Mouse (Mus musculus): Measurements from ENCODE around the gene Irf9.

Gene Irf9

DNA sequence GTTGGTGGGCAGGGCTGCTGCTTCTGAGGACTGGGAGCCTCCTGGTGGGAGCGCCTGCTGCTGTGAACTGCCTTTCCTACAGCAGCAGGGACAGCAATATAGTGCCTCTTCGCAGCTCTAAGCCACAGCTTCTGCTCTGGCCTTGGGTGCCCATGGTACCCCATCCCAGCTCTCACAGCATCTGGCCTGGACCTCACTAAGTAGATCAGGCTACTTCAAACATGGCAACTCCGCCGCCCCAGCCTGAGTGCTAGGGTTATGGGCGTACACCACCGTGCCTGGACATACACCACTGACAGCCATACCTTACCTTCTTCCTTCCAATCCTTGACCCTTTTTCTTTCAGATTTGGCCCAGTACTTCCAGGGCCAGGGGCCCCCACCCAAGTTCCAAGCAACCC lies 5.0 kb downstream of the Irf9 start:
- in situ Hi-C loops (cut with MboI, MseI): no loop called here

GRCm38 (mm10) chr14:55613346-55613745 lies 10.0 kb downstream of the Irf9 start:
- in situ Hi-C loops (cut with MboI, MseI): loop anchor here (5.0 kb wide), 1 partner anchor 49 kb away; the partner anchor contains the start of gene Mdp1

GRCm38 (mm10) chr14:55614565-55615178 lies 11.3 kb downstream of the Irf9 start:
- in situ Hi-C loops (cut with MboI, MseI): loop anchor here (5.0 kb wide), 1 partner anchor 48 kb away; the partner anchor contains the start of gene Mdp1

- in situ Hi-C loops (cut with MboI, MseI): no loop called here
Observed at GRCm38 (mm10) chr14:55615876-55616275, 12.5 kb downstream of the Irf9 start.

- in situ Hi-C loops (cut with MboI, MseI): no loop called here
Observed at GRCm38 (mm10) chr14:55616844-55617243, 13.5 kb downstream of the Irf9 start.

DNA sequence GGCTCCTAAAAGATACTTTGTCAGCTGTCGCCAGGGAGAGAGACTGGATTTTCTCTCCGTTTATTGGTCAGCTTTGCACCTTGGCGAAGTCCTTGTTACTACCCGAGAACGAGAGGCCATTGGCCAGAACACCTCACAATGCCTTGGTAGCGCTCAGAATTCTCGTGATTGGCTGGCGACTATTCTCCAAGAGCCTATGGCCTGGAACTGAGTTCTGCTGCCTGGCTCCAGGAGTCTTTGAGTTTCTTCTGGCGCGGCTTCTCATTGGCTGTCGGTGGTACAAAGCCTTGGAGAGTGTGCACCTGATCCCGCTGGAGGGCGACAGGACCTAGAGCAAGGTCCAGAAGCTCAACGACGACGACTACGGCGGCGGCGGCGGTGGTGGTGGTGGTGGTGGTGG lies 14.5 kb downstream of the Irf9 start, which contains the start of gene Rec8:
Gene Rec8, plus strand, starts transcription at position 216 of the 400 bp plus-strand sequence.
- in situ Hi-C loops (cut with MboI, MseI): no loop called here

GRCm38 (mm10) chr14:55618486-55619195 lies 15.3 kb downstream of the Irf9 start:
- in situ Hi-C loops (cut with MboI, MseI): no loop called here

- in situ Hi-C loops (cut with MboI, MseI): loop anchor here (10.0 kb wide), 1 partner anchor 63 kb away; the partner anchor contains the start of genes A730061H03Rik and Dcaf11
Observed at GRCm38 (mm10) chr14:55628077-55628827, 24.9 kb downstream of the Irf9 start.

DNA sequence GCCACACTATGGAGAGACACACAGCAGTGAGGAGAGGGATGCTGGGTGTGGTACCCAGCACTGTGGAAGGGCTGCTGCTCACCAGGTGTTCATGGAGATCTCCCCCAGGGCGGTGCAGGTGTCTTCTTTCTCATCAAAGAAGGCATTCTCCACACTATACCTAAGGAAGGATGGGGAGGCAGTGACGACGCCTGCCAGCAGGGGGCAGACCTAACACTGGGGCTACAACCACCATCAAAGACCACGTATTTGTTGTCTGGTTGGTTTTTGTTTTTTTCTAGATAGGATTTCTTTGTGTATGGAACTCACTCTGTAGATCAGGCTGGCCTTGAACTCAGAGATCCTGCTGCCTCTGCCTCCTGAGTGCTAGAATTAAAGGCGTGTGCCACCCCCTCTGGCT lies 25.9 kb downstream of the Irf9 start:
- in situ Hi-C loops (cut with MboI, MseI): loop anchor here (10.0 kb wide), 1 partner anchor 65 kb away; the partner anchor contains the start of genes A730061H03Rik and Dcaf11

DNA sequence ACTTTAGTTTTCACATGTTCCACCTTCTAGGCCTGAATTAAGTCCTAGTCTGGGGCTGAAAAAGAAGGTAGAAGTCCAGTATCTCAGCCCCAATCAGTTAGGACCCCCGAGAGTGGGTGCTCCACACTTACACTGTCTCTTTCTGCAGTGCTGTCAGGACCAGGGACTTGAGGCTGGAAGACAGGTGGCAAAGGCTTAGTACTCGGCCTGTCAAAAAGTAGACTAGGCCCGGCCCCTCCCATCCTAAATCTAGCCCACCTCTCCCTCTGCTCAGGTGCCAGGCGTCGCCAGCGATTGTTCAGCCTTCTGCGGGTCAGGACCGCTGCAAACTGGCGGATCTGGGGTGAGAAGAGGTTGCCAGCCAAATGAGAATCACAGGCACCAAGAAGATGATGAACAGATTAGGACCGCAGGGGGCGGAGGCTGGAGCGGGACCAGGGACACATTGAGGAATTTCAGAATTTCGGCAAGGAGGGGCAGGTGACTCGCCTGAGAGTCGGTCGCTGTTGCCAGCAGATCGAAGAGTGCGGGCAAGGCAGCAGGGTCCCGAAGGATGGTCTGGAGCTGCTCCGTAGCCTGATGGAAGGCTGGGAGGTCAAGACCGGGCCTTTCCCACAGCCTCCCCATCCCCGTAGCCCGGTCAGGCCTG lies 31.6 kb downstream of the Irf9 start:
- in situ Hi-C loops (cut with MboI, MseI): loop anchor here (5.0 kb wide), 1 partner anchor 33 kb away; the partner anchor contains the start of gene Irf9

DNA sequence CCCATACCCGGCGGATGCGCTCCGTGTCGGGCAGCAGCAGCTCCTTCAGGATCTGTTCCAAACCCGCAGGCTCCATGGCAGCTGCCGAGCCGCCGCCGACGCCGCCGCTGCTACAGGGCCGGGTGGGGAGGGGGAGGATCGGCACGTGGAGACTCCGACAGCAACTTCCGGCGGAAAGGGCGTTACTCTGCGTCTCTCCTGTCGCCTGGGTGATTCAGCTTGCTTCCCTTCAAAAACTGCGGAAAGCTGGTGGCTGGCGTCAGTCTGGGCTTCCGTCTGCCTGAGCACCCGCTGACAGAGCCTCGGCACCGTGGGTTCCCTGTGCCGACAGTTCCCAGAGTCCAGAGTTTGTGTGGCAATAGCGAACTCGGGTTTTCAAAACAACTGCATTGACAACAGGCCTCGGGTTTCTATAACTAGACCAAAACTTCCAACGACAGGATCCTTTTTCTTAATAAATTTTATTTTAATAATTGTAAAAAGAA lies 32.2 kb downstream of the Irf9 start, which contains the start of gene Ipo4:
Gene Ipo4, minus strand, starts transcription at position 435 of the 485 bp plus-strand sequence.
- in situ Hi-C loops (cut with MboI, MseI): loop anchor here (5.0 kb wide), 1 partner anchor 33 kb away; the partner anchor contains the start of gene Irf9

DNA sequence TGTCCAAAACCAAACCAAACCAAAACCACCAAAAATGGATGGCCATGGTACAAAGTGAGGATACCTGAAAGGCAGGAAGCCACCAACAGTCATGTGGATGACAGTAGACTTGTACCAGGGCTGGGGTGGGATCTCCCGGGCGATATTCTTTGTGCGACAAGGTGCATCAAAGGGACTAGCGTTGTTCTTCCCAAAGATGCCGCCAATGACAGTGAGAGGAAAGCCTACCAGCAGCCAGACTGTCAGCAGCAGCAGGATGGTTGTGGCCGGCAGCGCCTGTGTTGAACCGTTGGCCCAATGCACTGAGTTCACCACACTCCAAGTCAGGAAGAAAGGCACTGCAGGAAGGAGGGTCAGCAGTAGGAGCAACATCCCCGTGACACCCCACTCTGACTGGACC lies 34.4 kb downstream of the Irf9 start, which contains the start of gene Gm49378:
Gene Gm49378, minus strand, starts transcription at position 101 of the 400 bp plus-strand sequence.
- in situ Hi-C loops (cut with MboI, MseI): loop anchor here (5.0 kb wide), 1 partner anchor 35 kb away; the partner anchor contains the start of gene Irf9

GRCm38 (mm10) chr14:55640816-55641215 lies 37.4 kb downstream of the Irf9 start:
- in situ Hi-C loops (cut with MboI, MseI): no loop called here

DNA sequence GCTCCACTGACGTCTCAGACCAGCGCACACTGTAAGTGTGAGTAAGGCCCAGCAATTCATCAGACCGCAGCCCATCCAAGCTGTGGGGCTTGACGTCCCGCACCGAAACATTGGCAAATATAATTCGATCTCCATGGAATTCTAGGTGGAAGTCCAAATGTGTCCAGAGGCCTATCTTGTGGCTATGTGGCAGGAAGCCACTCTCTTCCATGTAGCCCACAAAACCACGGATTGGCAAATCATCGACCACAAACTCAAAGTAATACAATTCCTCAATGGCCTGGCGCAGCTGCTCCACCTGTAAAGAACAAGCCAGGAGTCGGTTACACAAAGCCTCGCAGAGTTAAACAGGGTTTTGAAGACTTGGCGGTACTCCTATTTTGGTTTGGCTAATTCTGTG lies 37.9 kb downstream of the Irf9 start:
- in situ Hi-C loops (cut with MboI, MseI): no loop called here

GRCm38 (mm10) chr14:55642679-55643059 lies 39.3 kb downstream of the Irf9 start:
- in situ Hi-C loops (cut with MboI, MseI): no loop called here

- in situ Hi-C loops (cut with MboI, MseI): no loop called here
Observed at GRCm38 (mm10) chr14:55643060-55643907, 39.9 kb downstream of the Irf9 start, which contains the start of gene Tm9sf1. Tm9sf1 (minus strand) TSS chr14:55643806.

- in situ Hi-C loops (cut with MboI, MseI): no loop called here
Observed at GRCm38 (mm10) chr14:55644261-55644888, 41.0 kb downstream of the Irf9 start.

DNA sequence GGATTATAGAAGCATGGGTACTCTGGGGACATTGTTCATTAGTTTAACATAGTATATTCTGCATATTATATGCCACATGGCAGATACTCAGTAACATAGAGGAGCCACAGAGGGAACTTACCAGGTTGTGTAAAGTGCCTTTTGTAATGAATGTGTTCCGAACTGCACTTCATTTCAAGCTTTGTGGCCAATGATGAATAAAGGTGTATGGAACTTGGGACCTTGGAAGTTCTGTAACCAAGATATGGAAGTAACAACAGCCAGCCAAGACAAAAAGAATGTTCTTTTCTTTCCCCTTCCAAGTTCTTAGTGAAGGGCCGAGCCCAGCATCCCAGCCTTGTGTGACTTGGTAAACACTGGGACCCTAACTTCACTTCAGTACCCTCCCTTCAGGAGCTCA lies 46.5 kb downstream of the Irf9 start, which contains the start of gene Tssk4:
Gene Tssk4, plus strand, starts transcription at position 301 of the 400 bp plus-strand sequence.
- in situ Hi-C loops (cut with MboI, MseI): no loop called here

DNA sequence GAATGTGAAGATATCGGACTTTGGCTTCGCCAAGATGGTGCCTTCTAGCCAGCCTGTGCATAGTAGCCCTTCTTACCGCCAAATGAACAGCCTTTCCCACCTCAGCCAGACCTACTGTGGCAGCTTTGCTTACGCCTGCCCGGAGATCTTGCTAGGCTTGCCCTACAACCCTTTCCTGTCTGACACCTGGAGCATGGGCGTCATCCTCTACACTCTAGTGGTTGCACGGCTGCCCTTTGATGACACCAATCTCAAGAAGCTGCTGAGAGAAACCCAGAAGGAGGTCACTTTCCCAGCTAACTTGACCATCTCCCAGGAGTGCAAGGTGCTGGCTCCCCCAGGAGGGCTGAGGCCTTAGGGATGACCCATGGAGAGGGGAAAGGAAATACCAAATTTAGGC lies 48.2 kb downstream of the Irf9 start:
- in situ Hi-C loops (cut with MboI, MseI): no loop called here
